Mouse (Mus musculus) heart, embryonic 16.5 days (tissue): ENCODE results near the gene Gm11541. TPM values are rescaled to one million over a fixed set of nuclear protein-coding genes. Genes with fewer than 3 reads are reported as not detected.

Experiments
- ATAC-seq: fragments of 200-750 bp; cut with Nextera tagmentation; replicated peaks from 2 replicates; pipeline ENCODE4 v1.8.0; 2017; ENCODE audit warnings: moderate number of reproducible peaks; ENCODE audit not compliant: insufficient read depth, low FRiP score; ENCODE audit errors: extremely low read depth
- H3K27ac ChIP-seq: fragments of 300-500 bp; sonication (generic); 2 replicates; pipeline ENCODE4 v1.5.1; 2014; ENCODE audit warnings: mild to moderate bottlenecking, low read length, control low read depth, moderate library complexity
- H3K27me3 ChIP-seq: fragments of 300-500 bp; sonication (generic); 2 replicates; pipeline ENCODE4 v1.6.1; 2014; ENCODE audit warnings: low read length, mixed read lengths; ENCODE audit not compliant: control insufficient read depth, insufficient read depth
- H3K36me3 ChIP-seq: fragments of 300-500 bp; sonication (generic); 2 replicates; pipeline ENCODE4 v1.6.1; 2014; ENCODE audit not compliant: control insufficient read depth, insufficient read depth
- H3K4me1 ChIP-seq: fragments of 300-500 bp; sonication (generic); 2 replicates; pipeline ENCODE4 v1.6.1; 2014; ENCODE audit warnings: low read length, mixed read lengths; ENCODE audit not compliant: control insufficient read depth, insufficient read depth
- H3K4me2 ChIP-seq: fragments of 300-500 bp; sonication (generic); 2 replicates; pipeline ENCODE4 v1.6.1; 2014; ENCODE audit warnings: low read depth, mild to moderate bottlenecking, control low read depth, low read length
- H3K4me3 ChIP-seq: fragments of 300-500 bp; sonication (generic); 2 replicates; pipeline ENCODE4 v1.5.1; 2014; ENCODE audit warnings: mild to moderate bottlenecking, control low read depth, low read length
- H3K9ac ChIP-seq: fragments of 300-500 bp; sonication (generic); 2 replicates; pipeline ENCODE4 v1.6.1; 2014; ENCODE audit warnings: low read length, control low read depth
- H3K9me3 ChIP-seq: fragments of 300-500 bp; sonication (generic); replicated peaks from 2 replicates; pipeline ENCODE4 v1.6.1; 2016; ENCODE audit warnings: low read length; ENCODE audit not compliant: control insufficient read depth
- WGBS: fragments of 180-500 bp; shearing (Covaris S2); extraction: QIAGEN DNeasy Blood & Tissue Kit; methylation state at CpG from one replicate; pipeline ENCODE4 v1.1.7; 2014; 5-methylcytosine and 5-hydroxymethylcytosine counted together
- polyA plus RNA-seq: library from polyadenylated mRNA; unstranded; fragments of >200 nt; fragmentation: Nextera tagmentation; extraction: Ambion mirVana; gene quantifications from 2 replicates; pipeline ENCODE4 v1.2.1, GENCODE M21; 2015

Gm11541 gene
- polyA plus RNA-seq = not detected in 2 replicates

DNA sequence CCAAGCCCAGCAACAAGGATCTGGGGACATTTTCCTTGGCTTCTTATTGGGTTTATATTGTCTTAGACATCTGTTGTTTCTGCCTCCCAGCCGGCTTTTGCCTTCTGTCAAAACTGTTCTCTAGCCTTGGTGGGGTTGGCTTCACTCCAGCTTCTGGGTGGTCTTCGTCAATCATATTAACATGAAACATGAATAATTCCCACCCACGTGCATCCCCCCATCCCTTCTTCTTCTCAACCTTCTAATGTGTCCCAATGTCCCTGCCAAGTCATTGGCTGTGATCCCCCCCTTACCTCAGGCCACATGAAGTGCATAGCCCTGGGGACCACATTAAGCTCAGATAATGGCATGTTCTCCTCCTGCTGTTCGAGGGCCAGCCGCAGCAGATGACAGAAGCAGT is at the start of gene Gm11541:
TSS of gene Gm11541 (minus strand) at position 28 of the 400 bp plus-strand sequence.
- Histone ChIP-seq H3K4me2 (no peak within 1 kb of the TSS), H3K9me3 (no peaks in the 10 kb centered on the region), H3K36me3 (no peaks in the 10 kb centered on the region), H3K9ac (no peak within 1 kb of the TSS), H3K4me3 (no peak within 1 kb of the TSS), H3K27me3 (no peaks in the 10 kb centered on the region), H3K4me1 (no peaks in the 10 kb centered on the region), H3K27ac (no peak within 1 kb of the TSS)
- 66% methylated on average over 5 of the region's 5 CpGs for WGBS
- no peak for ATAC-seq

DNA sequence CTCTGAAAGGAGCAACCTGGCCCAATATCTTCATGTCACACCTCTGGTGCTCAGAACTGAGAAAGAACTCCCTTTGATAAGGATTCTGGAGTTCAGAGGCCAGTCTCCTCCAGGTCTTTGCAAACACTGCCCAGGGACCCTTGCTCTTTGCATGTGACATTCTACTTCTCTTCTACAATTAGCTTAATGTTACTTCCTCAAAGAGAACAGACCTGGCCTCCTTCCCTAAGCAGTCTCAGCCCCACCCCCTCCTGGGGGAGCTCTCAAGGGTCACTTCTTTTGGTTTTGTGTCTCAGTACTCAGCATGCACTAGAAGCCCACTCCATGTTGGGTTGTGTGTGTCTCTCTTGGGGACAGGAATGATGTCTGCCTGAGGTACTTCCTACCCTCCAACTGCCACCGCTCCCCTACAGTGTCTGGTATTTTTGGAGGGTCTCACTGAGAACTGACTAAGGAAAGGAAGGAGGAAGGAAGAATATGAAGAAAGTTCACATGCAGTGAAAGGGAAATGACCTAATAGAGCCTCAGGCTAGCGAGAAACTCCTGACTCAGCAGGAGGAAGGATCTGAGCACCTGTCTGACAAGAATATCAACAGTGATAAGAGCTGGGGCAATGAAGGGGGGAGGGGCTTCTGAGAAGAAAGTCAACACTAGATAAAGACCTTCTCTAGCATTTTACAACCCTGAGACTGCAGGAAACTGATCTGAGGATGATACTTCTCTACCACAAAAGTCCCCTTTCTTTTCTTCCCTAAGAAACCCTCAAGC is 48.8 kb upstream of the Gm11541 start:
- Histone ChIP-seq H3K9ac (no peak overlapping the region), H3K4me3 (no peak overlapping the region), H3K4me1 (peaks cover 4% of the 10 kb centered on the region; the same call in 1 of the 2 replicates), H3K27ac (no peak overlapping the region), H3K36me3 (no peaks in the 10 kb centered on the region), H3K9me3 (no peaks in the 10 kb centered on the region), H3K27me3 (no peaks in the 10 kb centered on the region), H3K4me2 (no peak overlapping the region)
- no peak for ATAC-seq
- WGBS = 33% methylated on average over 2 of the region's 2 CpGs

DNA sequence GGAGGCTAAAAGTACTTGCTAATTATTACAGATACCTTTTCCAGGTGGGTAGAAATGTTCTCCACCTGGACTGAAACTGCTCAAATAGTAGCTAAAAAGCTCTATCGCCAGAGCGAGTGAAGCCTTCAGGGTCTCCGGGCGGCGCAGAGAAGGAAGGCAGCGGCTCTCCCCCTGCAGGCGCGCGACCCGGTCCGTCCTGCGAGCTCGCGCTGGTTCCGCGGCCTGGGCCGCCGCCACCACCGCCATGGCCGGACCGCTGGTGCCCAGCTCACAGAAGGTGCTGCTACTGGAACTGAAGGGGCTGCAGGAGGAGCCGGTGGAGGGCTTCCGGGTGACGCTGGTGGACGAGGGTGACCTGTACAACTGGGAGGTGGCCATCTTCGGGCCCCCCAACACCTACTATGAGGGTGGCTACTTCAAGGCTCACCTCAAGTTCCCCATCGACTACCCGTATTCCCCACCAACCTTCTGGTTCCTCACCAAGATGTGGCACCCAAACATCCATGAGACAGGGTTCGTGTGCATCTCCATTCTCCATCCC is 37.5 kb upstream of the Gm11541 start, which contains the start of gene Cdc34b:
TSS of gene Cdc34b (plus strand) at position 51 of the 541 bp plus-strand sequence.
- no peak within 1 kb of the TSS for H3K27ac ChIP-seq

DNA sequence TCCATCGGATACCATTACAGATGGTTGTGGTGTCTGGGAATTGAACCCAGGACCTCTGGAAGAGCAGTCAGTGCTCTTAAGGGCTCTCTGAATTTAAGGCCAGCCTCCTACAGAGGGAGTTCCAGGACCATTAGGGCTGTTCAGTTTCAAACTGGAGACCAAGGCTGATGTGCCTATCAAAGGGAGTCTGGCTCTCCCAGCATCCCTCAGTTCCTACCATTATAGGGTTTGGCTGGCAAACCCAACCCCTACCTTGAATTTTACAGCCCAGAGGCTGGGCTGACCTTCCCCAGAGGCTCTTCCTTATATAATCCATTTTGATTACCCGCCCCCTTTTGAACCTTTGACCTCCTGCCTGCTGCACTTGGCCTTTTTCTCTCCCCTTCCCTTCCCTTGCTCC is 31.4 kb upstream of the Gm11541 start:
- Histone ChIP-seq H3K9me3 (no peaks in the 10 kb centered on the region), H3K4me2 (no peak overlapping the region), H3K36me3 (no peaks in the 10 kb centered on the region), H3K4me3 (no peak overlapping the region), H3K27me3 (peaks cover 2% of the 10 kb centered on the region; the same call in 1 of the 2 replicates), H3K9ac (no peak overlapping the region), H3K4me1 (no peaks in the 10 kb centered on the region), H3K27ac (no peak overlapping the region)
- 76% methylated on average over 2 of the region's 2 CpGs for WGBS
- ATAC-seq = no peak

More for the DNA sequence above, 37.5 kb upstream of the Gm11541 start, which contains the start of gene Cdc34b:
- H3K4me2 ChIP-seq = no peak within 1 kb of the TSS
- WGBS = 73% methylated on average over 24 of the region's 29 CpGs
- no peaks in the 10 kb centered on the region for H3K36me3 ChIP-seq
- peaks cover 3% of the 10 kb centered on the region; the same call in 1 of the 2 replicates for H3K27me3 ChIP-seq
- no peak for ATAC-seq
- no peak within 1 kb of the TSS for H3K9ac ChIP-seq
- H3K4me3 ChIP-seq = no peak within 1 kb of the TSS
- H3K9me3 ChIP-seq = peaks cover 3% of the 10 kb centered on the region
- H3K4me1 ChIP-seq = no peaks in the 10 kb centered on the region

DNA sequence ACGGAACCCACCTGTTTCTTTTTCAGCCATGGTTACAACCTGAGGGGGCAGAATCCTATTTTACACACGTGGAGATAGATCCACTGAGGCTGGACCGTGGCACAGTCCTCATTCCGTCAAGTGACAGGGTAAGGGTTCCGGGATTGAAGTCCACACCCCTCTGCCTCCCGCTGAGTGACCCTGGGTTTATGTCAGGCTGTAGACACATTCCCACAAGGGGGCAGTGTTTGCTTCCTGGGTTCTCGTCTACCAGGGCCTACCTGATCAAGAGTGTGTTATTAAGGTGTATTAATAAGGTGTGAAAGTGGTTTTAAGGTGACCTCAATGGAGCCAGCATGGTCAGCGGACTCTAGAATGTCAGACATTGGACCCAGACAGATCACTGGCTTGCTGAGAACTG is 28.5 kb upstream of the Gm11541 start:
- Histone ChIP-seq H3K9ac (no peak overlapping the region), H3K36me3 (no peaks in the 10 kb centered on the region), H3K27me3 (no peaks in the 10 kb centered on the region), H3K4me1 (no peaks in the 10 kb centered on the region), H3K4me2 (peak overlapping the region; percentile 18; the same call in 1 of the 2 replicates), H3K9me3 (no peaks in the 10 kb centered on the region), H3K4me3 (no peak overlapping the region), H3K27ac (no peak overlapping the region)
- 35% methylated on average over 8 of the region's 8 CpGs for WGBS
- ATAC-seq = no peak; the same call in 1 of the 2 replicates

DNA sequence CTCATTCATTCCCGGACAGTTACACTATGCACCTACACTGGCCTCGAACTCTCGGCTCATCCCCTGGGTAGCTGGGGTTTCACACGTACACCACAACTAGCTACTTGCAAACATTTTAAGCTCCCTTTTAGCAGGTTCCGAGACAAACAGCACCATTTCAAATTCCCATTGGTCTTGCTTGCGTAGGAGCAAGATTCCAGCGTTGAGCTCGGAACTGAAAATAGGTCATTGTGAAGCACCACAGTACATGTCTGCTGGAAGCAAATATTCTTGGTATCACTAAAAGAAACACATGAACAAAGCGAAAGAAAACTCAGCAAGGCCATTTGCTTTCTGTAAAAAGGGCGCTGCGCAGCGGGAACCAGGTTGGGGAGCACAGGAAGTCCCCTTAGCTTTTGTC is 26.9 kb upstream of the Gm11541 start:
- Histone ChIP-seq H3K36me3 (no peaks in the 10 kb centered on the region), H3K9ac (no peak overlapping the region), H3K4me1 (no peaks in the 10 kb centered on the region), H3K4me3 (no peak overlapping the region), H3K9me3 (no peaks in the 10 kb centered on the region), H3K27me3 (no peaks in the 10 kb centered on the region), H3K27ac (no peak overlapping the region), H3K4me2 (no peak overlapping the region)
- WGBS = 75% methylated on average over 12 of the region's 12 CpGs
- ATAC-seq = no peak

DNA sequence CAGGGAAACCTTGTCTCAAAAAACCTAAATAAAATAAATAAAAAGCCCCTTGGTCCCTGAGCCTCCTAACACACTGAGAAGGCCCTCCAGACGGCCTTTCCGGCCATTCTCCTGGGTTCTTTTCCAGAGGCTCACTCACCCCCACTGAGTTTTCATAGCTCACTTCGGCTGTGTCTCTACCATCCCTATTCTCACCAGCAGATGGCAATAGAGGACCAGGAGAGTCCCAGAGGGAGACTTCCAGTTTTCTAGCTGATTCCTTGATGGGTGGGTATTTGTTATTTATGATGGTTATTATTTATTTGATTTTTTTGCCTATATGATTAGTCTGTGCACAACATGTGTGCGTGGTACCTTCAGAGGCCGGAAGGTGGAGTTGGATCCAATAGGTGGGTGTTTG is 26.0 kb upstream of the Gm11541 start:
- WGBS = 23% methylated on average over 5 of the region's 5 CpGs
- Histone ChIP-seq H3K36me3 (no peaks in the 10 kb centered on the region), H3K4me2 (no peak overlapping the region), H3K4me3 (no peak overlapping the region), H3K9ac (no peak overlapping the region), H3K27ac (no peak overlapping the region), H3K9me3 (no peaks in the 10 kb centered on the region), H3K4me1 (no peaks in the 10 kb centered on the region), H3K27me3 (no peaks in the 10 kb centered on the region)
- no peak for ATAC-seq

DNA sequence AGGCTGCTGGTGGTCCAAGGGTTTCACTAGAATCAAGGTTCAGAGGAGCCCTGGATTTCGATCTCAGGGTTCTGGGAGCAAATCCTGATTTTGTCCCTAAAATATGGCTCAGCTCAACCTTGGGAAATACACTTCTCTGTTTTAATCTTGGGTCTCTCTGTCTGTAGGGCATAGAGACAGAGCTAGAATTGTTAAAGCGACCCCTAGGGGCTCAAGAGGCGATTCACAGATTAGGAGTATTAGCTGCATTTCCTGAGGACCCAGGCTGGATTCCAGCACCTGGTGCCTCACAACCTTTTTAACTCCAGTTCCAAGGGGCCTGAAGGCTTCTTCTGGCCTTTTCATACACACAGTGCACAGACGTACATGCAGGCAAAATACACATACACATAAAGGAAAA is 25.3 kb upstream of the Gm11541 start:
- WGBS = 26% methylated on average over 4 of the region's 4 CpGs
- Histone ChIP-seq H3K4me2 (no peak overlapping the region), H3K27me3 (no peaks in the 10 kb centered on the region), H3K4me1 (no peaks in the 10 kb centered on the region), H3K9ac (no peak overlapping the region), H3K27ac (no peak overlapping the region), H3K36me3 (no peaks in the 10 kb centered on the region), H3K9me3 (no peaks in the 10 kb centered on the region), H3K4me3 (no peak overlapping the region)
- ATAC-seq = no peak

DNA sequence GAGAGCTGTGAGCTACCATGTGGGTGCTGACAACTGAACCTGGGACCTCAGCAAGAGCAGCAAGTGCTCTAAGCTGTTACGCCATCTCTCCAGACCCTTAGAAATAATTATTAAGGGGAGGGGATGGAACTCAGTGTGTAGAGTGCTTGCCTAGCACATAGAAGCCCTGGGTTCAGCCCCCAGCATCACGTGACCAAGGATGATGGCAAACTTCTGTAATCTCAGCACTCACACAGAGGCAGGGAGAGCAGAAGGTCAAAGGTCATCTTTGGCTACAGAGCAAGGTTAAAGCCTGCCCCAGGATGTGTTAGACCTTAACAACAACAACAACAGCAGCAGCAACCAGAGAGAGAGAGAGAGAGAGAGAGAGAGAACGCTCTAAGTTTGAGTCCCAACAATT is 24.2 kb upstream of the Gm11541 start:
- H3K4me3 ChIP-seq = no peak overlapping the region
- 80% methylated on average over 3 of the region's 3 CpGs for WGBS
- H3K36me3 ChIP-seq = no peaks in the 10 kb centered on the region
- ATAC-seq = no peak
- H3K27me3 ChIP-seq = no peaks in the 10 kb centered on the region
- no peak overlapping the region for H3K9ac ChIP-seq
- H3K9me3 ChIP-seq = no peaks in the 10 kb centered on the region
- no peak overlapping the region for H3K4me2 ChIP-seq
- no peak overlapping the region for H3K27ac ChIP-seq
- no peaks in the 10 kb centered on the region for H3K4me1 ChIP-seq
